Mouse (Mus musculus): Measurements from ENCODE around the gene C1qc.

DNA sequence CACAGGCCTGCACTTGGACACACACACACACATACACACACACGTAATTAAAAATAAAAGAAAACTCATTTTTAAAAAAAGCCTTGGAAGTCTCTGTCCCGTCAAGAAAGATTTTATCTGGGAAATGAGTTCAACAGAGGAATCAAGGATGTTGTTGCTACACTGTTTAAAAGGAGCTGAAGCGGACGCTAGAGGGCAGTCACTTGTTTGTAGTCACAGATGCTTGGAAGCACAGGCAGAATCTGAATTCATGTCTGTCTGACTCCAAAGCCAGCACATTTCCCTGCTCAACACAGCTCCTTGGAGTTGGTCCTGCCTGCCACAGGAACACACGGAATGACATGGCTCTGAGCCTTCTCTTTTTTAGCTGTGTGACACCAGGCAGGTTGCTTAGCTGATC, 14.3 kb downstream of the C1qc start:
- TF ChIP-seq CTCF (IDR thresholded peaks at IDR 0.05; ENCODE audit: low read depth, low read length) (peak; percentile 24; the same call in 1 of the 2 replicates), POLR2A (IDR thresholded peaks at IDR 0.05; ENCODE audit: extremely low read depth, insufficient read depth, low read length) (no peak)

All from liver, adult 2 months (tissue).